Mouse (Mus musculus): ENCODE measurements at regions not wholly inside any gene's neighbourhood (a gene's known extent, or its start where the extent isn't known, plus 50 kb on each side); places are given as distances from the start of the nearest gene placed in this dataset.

- TF ChIP-seq POLR2A (IDR thresholded peaks at IDR 0.05; ENCODE audit: borderline replicate concordance, low read depth, low read length): no peak
- no peak for TF ChIP-seq CTCF (IDR thresholded peaks at IDR 0.05; ENCODE audit: low read depth, low read length)
Observed at GRCm38 (mm10) chr4:131485126-131485825, 352.8 kb downstream of the Ptpru start.

Data from bone marrow macrophage, adult 2 months (primary cell).